8 mouse cellular contexts compared by ENCODE assay signal in genomic region chr7:79547092-79547491, GRCm38 (mm10).
DNase-seq lines count a peak whose midpoint lies in the region; ATAC-seq and TF ChIP-seq lines count a peak whose summit lies in the region.

No protein-coding gene starts in this region.

- peak; percentile 82 for TF ChIP-seq CTCF in testis, adult 2 months (IDR thresholded peaks at IDR 0.05; ENCODE audit: control insufficient read depth, insufficient read depth, insufficient replicate concordance, low read depth, low read length)

- peak; percentile 76 for ATAC-seq in kidney, embryonic 15.5 days (replicated peaks; ENCODE audit: low FRiP score)
- ATAC-seq in limb, embryonic 14.5 days (ENCODE audit: low FRiP score, low read depth): 0 out of 2 replicates have a peak, but pooled peaks have one; percentile 15

- peak; percentile 35 for DNase-seq in ovary, postnatal 10 days (ENCODE audit: low spot score)
- no peak for DNase-seq in ovary, adult 18-20 months (ENCODE audit: low spot score)
- DNase-seq in embryo, embryonic 10.5 days (ENCODE audit: low spot score): peak; percentile 93
- DNase-seq in gonadal fat pad, adult 2 months (ENCODE audit: low read depth): peak; percentile 8
- peak; percentile 58 for DNase-seq in limb, embryonic 14.5 days (ENCODE audit: low spot score)
- peak; percentile 89 for DNase-seq in neural tube, embryonic 10.5 days (ENCODE audit: extremely low spot score, low spot score)

- peaks cover 100% of the 10 kb centered on the region for H3K27me3 ChIP-seq in kidney, embryonic 15.5 days
- peaks cover 96% of the 10 kb centered on the region for H3K27me3 ChIP-seq in limb, embryonic 14.5 days (ENCODE audit: control insufficient read depth, insufficient read depth, low read length)
- H3K27me3 ChIP-seq in testis, adult 2 months (ENCODE audit: control insufficient read depth, insufficient read depth, low read length): no peaks in the 10 kb centered on the region

- H3K4me1 ChIP-seq in kidney, embryonic 15.5 days: peaks cover 8% of the 10 kb centered on the region
- no peaks in the 10 kb centered on the region for H3K4me1 ChIP-seq in limb, embryonic 14.5 days (ENCODE audit: control insufficient read depth, insufficient read depth, low read length)
- H3K4me1 ChIP-seq in testis, adult 2 months (ENCODE audit: control insufficient read depth, insufficient read depth, low read length): peaks cover 7% of the 10 kb centered on the region

- no peaks in the 10 kb centered on the region for H3K9me3 ChIP-seq in kidney, embryonic 15.5 days (replicated peaks)
- H3K9me3 ChIP-seq in limb, embryonic 14.5 days (ENCODE audit: control insufficient read depth, low read length): no peaks in the 10 kb centered on the region

- no peak overlapping the region for H3K9ac ChIP-seq in kidney, embryonic 15.5 days
- no peak overlapping the region for H3K9ac ChIP-seq in limb, embryonic 14.5 days (ENCODE audit: low read depth, low read length, severe bottlenecking)

- H3K4me3 ChIP-seq in kidney, embryonic 15.5 days (replicated peaks): no peak overlapping the region
- no peak overlapping the region for H3K4me3 ChIP-seq in limb, embryonic 14.5 days (replicated peaks; ENCODE audit: low read length)
- no peak overlapping the region for H3K4me3 ChIP-seq in testis, adult 2 months (ENCODE audit: control insufficient read depth, low read depth, low read length)

- WGBS in kidney, embryonic 15.5 days: 1% methylated on average over 15 of the region's 15 CpGs
- WGBS in limb, embryonic 14.5 days: 3% methylated on average over 15 of the region's 15 CpGs

- H3K36me3 ChIP-seq in kidney, embryonic 15.5 days: no peaks in the 10 kb centered on the region
- no peaks in the 10 kb centered on the region for H3K36me3 ChIP-seq in limb, embryonic 14.5 days (ENCODE audit: control insufficient read depth, insufficient read depth, low read length)
- no peaks in the 10 kb centered on the region for H3K36me3 ChIP-seq in testis, adult 2 months (ENCODE audit: control insufficient read depth, insufficient read depth, low read length)

- TF ChIP-seq POLR2A in limb, embryonic 14.5 days (IDR thresholded peaks at IDR 0.05; ENCODE audit: borderline replicate concordance, extremely low read depth, insufficient read depth, insufficient read length): no peak
- TF ChIP-seq POLR2A in testis, adult 2 months (IDR thresholded peaks at IDR 0.05; ENCODE audit: control insufficient read depth, low read depth, low read length): no peak

- no peak overlapping the region for H3K4me2 ChIP-seq in kidney, embryonic 15.5 days
- H3K4me2 ChIP-seq in limb, embryonic 14.5 days (replicated peaks; ENCODE audit: low read depth, low read length, severe bottlenecking): no peak overlapping the region

- H3K27ac ChIP-seq in kidney, embryonic 15.5 days: no peak overlapping the region
- H3K27ac ChIP-seq in limb, embryonic 14.5 days (replicated peaks; ENCODE audit: low read depth, low read length): no peak overlapping the region
- H3K27ac ChIP-seq in testis, adult 2 months (ENCODE audit: control insufficient read depth, insufficient read depth, low read depth, low read length): no peak overlapping the region
